Mouse (Mus musculus): ENCODE data around the gene Traip.
A peak's percentile ranks its signal among the peaks of the same experiment; 100 is the strongest.

The Traip gene

GRCm38 (mm10) chr9:107970311-107970710, 20.4 kb downstream of the Traip start:
- no peak for DNase-seq (ENCODE audit: low spot score in 2 of 2)

GRCm38 (mm10) chr9:107971690-107972541, 22.0 kb downstream of the Traip start:
- no peak for DNase-seq (ENCODE audit: low spot score in 2 of 2)

GRCm38 (mm10) chr9:107974491-107975171, 24.7 kb downstream of the Traip start:
- DNase-seq (ENCODE audit: low spot score in 2 of 2) = no peak

GRCm38 (mm10) chr9:107975399-107976386, 25.8 kb downstream of the Traip start, which contains the start of gene Uba7:
Uba7 (plus strand) TSS chr9:107975505.
- DNase-seq (ENCODE audit: low spot score in 2 of 2) = no peak

GRCm38 (mm10) chr9:107978815-107979214, 28.9 kb downstream of the Traip start:
- no peak for DNase-seq (ENCODE audit: low spot score in 2 of 2)

GRCm38 (mm10) chr9:107981684-107982605, 32.0 kb downstream of the Traip start:
- DNase-seq (ENCODE audit: low spot score in 2 of 2) = no peak

GRCm38 (mm10) chr9:107982681-107983346, 32.9 kb downstream of the Traip start, which contains the start of gene Gm20661:
Gm20661 (plus strand) TSS chr9:107983058.
- DNase-seq (ENCODE audit: low spot score in 2 of 2) = peak; percentile 83 to 84

- peak; percentile 83 to 87 for DNase-seq (ENCODE audit: low spot score in 2 of 2)
Measured at GRCm38 (mm10) chr9:107983421-107983890, 33.5 kb downstream of the Traip start.

GRCm38 (mm10) chr9:107984052-107984753, 34.3 kb downstream of the Traip start:
- DNase-seq (ENCODE audit: low spot score in 2 of 2) = no peak

GRCm38 (mm10) chr9:107984754-107985055, 34.8 kb downstream of the Traip start:
- no peak for DNase-seq (ENCODE audit: low spot score in 2 of 2)

GRCm38 (mm10) chr9:107985131-107986119, 35.5 kb downstream of the Traip start, which contains the start of gene Inka1:
Inka1 (minus strand) TSS chr9:107985879.
- peak; percentile 89 to 92 for DNase-seq (ENCODE audit: low spot score in 2 of 2)

- DNase-seq (ENCODE audit: low spot score in 2 of 2) = peak; percentile 75 to 85
Measured at GRCm38 (mm10) chr9:107986376-107986775, 36.4 kb downstream of the Traip start.

- no peak for DNase-seq (ENCODE audit: low spot score in 2 of 2)
Measured at GRCm38 (mm10) chr9:107987950-107988349, 38.0 kb downstream of the Traip start.

GRCm38 (mm10) chr9:107992197-107992596, 42.3 kb downstream of the Traip start, which contains the start of gene Cdhr4:
Cdhr4 (plus strand) TSS chr9:107992497.
- no peak for DNase-seq (ENCODE audit: low spot score in 2 of 2)

GRCm38 (mm10) chr9:107993013-107993412, 43.1 kb downstream of the Traip start:
- no peak for DNase-seq (ENCODE audit: low spot score in 2 of 2)

GRCm38 (mm10) chr9:107994464-107994863, 44.5 kb downstream of the Traip start:
- DNase-seq (ENCODE audit: low spot score in 2 of 2) = no peak

- no peak for DNase-seq (ENCODE audit: low spot score in 2 of 2)
Measured at GRCm38 (mm10) chr9:107995513-107995912, 45.6 kb downstream of the Traip start.

GRCm38 (mm10) chr9:107996049-107996448, 46.1 kb downstream of the Traip start, which contains the start of gene Gm20662:
Gm20662 (plus strand) TSS chr9:107996349.
- no peak for DNase-seq (ENCODE audit: low spot score in 2 of 2)

All from urinary bladder, postnatal 4 days (tissue).